Mouse (Mus musculus) frontal cortex, adult 2 months (tissue): ENCODE data around the gene Cd109. TPM values are rescaled to one million over a fixed set of nuclear protein-coding genes. Genes with fewer than 3 reads are reported as not detected.
A peak's percentile ranks its signal among the peaks of the same experiment; 100 is the strongest.

ENCODE experiments used
- DNase-seq, 2 experiments: peaks; one replicate each; pipeline ENCODE4 v3.0.0; 2022; ENCODE audit warnings: low spot score in 1 of 2; ENCODE audit errors: extremely low spot score in 1 of 2
- polyA plus RNA-seq: library from polyadenylated mRNA; depleted of rRNA; stranded (reverse); fragments of >200 nt; gene quantifications from 2 replicates; pipeline ENCODE4 v1.2.3, GENCODE M21; 2012; rRNA removed

Cd109 gene
- 0.17 and 0.22 TPM in 2 replicates for polyA plus RNA-seq

GRCm38 (mm10) chr9:78615401-78616021 lies at the start of gene Cd109:
Gene Cd109, plus strand, starts transcription at chr9:78615546.
- DNase-seq = no peak

GRCm38 (mm10) chr9:78569934-78570333 lies 45.4 kb upstream of the Cd109 start:
- no peak for DNase-seq

- DNase-seq = no peak
Measured at GRCm38 (mm10) chr9:78576466-78576865, 38.9 kb upstream of the Cd109 start.

GRCm38 (mm10) chr9:78578824-78579223 lies 36.5 kb upstream of the Cd109 start:
- DNase-seq = no peak

GRCm38 (mm10) chr9:78579644-78580396 lies 35.5 kb upstream of the Cd109 start:
- DNase-seq = no peak

- peak; percentile 19 to 40 for DNase-seq
Measured at GRCm38 (mm10) chr9:78587218-78587883, 28.0 kb upstream of the Cd109 start.

GRCm38 (mm10) chr9:78587914-78588313 lies 27.4 kb upstream of the Cd109 start, which contains the start of gene Slc17a5:
Gene Slc17a5, minus strand, starts transcription at chr9:78588041.
- peak; percentile 85 to 94 for DNase-seq

- DNase-seq = peak in 1 of 2 experiments; percentile 39
Measured at GRCm38 (mm10) chr9:78588411-78589033, 26.8 kb upstream of the Cd109 start.

- DNase-seq = no peak
Measured at GRCm38 (mm10) chr9:78590471-78590870, 24.9 kb upstream of the Cd109 start.

- DNase-seq = no peak
Measured at GRCm38 (mm10) chr9:78595257-78595656, 20.1 kb upstream of the Cd109 start.

GRCm38 (mm10) chr9:78595769-78596555 lies 19.4 kb upstream of the Cd109 start:
- no peak for DNase-seq

- DNase-seq = peak; percentile 31 to 79
Measured at GRCm38 (mm10) chr9:78596834-78597233, 18.5 kb upstream of the Cd109 start.

- no peak for DNase-seq
Measured at GRCm38 (mm10) chr9:78599927-78600326, 15.4 kb upstream of the Cd109 start.

GRCm38 (mm10) chr9:78601046-78601730 lies 14.2 kb upstream of the Cd109 start:
- peak in 1 of 2 experiments; percentile 50 for DNase-seq

- peak in 1 of 2 experiments; percentile 64 for DNase-seq
Measured at GRCm38 (mm10) chr9:78614201-78614600, 1.1 kb upstream of the Cd109 start.

GRCm38 (mm10) chr9:78619285-78619684 lies 3.9 kb downstream of the Cd109 start:
- no peak for DNase-seq

- DNase-seq = peak; percentile 15 to 74
Measured at GRCm38 (mm10) chr9:78623301-78623747, 8.0 kb downstream of the Cd109 start.

- no peak for DNase-seq
Measured at GRCm38 (mm10) chr9:78629991-78630390, 14.6 kb downstream of the Cd109 start.

GRCm38 (mm10) chr9:78631755-78632434 lies 16.5 kb downstream of the Cd109 start:
- no peak for DNase-seq
